Mouse (Mus musculus) brain, embryonic 14.5 days (tissue): ENCODE measurements around the gene Rps6ka6.

Experiments used
- CTCF ChIP-seq: fragments of 200-500 bp; IDR thresholded peaks from 2 replicates; pipeline ENCODE4 v1.5.1; 2012; ENCODE audit warnings: inconsistent platforms, mild to moderate bottlenecking, moderate library complexity, borderline replicate concordance; ENCODE audit not compliant: insufficient read depth, insufficient read length; ENCODE audit errors: extremely low read depth
- POLR2A ChIP-seq: fragments of 200-500 bp; IDR thresholded peaks from 2 replicates; pipeline ENCODE4 v1.6.1; 2012; ENCODE audit warnings: mild to moderate bottlenecking, inconsistent platforms, borderline replicate concordance; ENCODE audit not compliant: poor library complexity, insufficient read depth, insufficient read length, severe bottlenecking; ENCODE audit errors: extremely low read depth

GRCm38 (mm10) chrX:111518206-111518605 lies 19.6 kb downstream of the Rps6ka6 start:
- no peak for TF ChIP-seq POLR2A
- TF ChIP-seq CTCF: no peak
